Mouse (Mus musculus) kidney, postnatal 36 days (tissue): ENCODE data around the gene Olfr1131.
"Not testable (repeated sequence)": the region's sequence is repeated elsewhere in the genome, so short reads cannot be mapped to it uniquely, and the experiment has no call there.

Experiments
- DNase-seq, 2 experiments: peaks; one replicate each; pipeline ENCODE4 v3.0.0; 2021 to 2022; ENCODE audit warnings: mixed read lengths in 2 of 2

The Olfr1131 gene

DNA sequence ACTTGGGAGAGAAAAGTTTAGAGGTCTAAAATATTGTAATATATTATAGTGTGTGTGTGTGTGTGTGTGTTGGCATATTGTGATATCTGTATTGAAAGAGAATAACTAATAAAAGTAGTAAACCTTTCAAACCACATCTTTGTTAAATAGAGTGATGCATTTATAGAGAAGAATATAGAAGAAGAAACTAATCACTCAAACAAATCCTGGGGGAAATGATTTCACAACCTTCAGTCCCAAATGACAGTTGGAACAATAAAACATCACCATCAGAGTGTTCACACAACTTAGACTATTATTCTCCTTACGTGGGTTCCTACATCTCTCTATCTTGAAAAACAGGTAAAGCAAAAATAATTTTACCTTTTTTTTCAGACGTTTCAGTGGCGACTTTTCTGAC is at the start of gene Olfr1131:
Gene Olfr1131 (plus strand): TSS at position 301 of the 400 bp plus-strand sequence.
- DNase-seq = no peak

DNA sequence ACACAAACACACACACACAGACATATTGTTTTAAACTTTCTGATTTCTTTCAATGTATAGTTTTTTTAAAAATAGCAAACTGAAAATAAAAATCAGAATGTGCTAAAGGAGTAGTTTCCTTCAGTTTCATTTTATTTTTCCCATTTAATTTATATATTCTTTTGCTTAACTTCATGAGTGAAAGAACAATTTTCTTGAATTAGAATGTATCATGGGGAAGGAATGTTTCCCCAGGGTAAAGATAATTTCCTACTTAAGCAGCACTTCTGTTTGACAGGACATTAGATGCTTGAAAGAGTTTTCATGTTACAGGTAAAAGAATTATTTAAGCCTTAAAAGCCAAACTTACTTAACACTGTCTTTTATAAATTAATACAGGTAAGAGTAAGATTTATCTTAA is 21.0 kb upstream of the Olfr1131 start, which contains the start of gene Olfr1130:
Gene Olfr1130 (plus strand): TSS at position 301 of the 400 bp plus-strand sequence.
- not testable (repeated sequence) for DNase-seq

DNA sequence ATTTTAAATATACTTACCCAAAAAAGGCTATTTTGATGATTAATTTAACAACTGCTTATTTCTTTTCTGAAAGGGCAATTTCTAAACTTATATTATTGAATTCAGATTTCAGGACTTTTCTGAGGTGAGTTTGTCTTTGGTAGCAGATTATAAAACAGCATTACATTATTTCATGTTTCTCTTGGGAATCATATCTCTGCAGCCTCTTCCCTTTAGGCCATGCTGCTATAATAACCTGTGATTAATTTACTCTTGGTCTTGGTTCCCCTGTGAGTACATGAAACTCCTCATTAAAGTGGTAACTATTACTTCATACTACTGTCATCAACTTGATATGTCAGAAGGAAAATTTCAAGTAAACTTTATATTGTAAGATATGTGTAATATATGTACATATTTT is 10.5 kb downstream of the Olfr1131 start, which contains the start of gene Olfr1132:
Gene Olfr1132 (minus strand): TSS at position 101 of the 400 bp plus-strand sequence.
- no peak for DNase-seq

DNA sequence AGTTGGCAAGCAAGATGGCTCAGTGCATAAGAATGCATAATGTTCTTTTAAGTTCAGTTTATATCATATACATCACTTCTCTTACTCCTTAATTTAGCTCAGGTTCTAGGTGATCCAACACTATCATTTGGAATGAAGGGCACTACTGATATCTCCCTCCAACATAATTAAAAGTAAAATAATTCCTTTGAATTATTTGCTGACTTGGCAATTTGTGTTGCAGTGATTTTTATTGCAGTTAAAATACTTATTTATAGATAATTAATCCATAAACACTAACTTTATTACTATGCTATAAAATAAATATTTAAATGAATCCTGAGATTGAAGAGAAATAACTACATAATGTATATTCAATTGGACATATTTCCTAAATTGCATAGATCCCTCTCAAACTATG is 15.5 kb downstream of the Olfr1131 start:
- no peak for DNase-seq

DNA sequence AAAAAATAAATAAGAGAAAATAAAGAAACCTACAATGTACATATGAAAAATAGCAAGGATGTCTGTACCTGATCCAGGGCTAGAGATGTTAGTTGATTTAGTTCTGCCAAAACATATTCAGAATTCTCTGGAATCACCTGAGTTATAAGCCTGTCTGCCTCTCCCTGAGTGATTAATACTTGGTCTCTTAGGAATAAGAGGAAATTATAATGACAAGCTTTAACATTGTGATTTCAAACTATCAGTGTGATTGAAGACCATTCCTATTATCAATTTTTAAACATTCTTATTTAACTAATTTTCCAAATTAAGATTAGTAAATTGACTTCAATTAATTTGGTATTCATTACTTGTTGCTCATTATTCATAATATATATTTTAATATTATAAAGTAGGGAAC is 20.4 kb downstream of the Olfr1131 start, which contains the start of gene Olfr1133:
Gene Olfr1133 (minus strand): TSS at position 101 of the 400 bp plus-strand sequence.
- DNase-seq = no peak

DNA sequence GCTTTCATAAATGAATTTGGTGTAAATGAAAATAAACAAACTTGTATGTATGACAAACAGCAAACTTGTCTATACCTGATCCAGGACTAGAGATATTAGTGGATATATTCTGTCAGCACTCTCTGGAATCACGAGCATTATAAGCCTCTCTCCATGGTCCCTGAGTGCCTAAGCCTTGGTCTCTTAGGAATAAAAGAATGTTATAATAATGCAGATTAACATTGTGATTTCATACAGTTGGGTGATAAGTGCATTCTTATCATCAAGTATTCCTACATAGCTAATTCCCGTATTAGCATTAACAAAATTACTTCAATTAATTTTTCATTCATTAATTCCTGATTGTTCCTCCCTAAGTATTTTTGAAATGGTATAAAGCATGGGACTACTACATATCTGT is 31.5 kb downstream of the Olfr1131 start, which contains the start of gene Olfr1134:
Gene Olfr1134 (minus strand): TSS at position 101 of the 400 bp plus-strand sequence.
- no peak for DNase-seq

DNA sequence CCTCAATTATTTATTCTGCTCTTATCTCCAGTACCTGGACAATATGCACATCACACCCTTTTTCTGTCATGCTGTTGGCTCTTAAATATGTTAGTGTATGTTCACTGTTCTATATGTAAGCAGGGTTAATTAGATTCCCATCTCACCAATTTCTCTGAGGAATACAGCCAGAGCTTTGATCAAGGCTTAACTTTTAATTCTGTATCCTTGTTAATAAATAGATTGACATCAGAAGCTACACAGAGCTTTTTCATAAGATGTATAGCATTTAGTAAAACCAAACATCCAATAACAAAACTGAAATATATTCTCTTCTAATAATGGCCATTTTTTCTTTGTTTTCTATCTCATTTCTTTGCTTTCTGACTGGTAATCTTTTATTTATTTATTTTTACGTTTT is 46.7 kb downstream of the Olfr1131 start, which contains the start of gene Olfr1135:
Gene Olfr1135 (minus strand): TSS at position 101 of the 400 bp plus-strand sequence.
- DNase-seq = no peak
